In the genomic region with DNA sequence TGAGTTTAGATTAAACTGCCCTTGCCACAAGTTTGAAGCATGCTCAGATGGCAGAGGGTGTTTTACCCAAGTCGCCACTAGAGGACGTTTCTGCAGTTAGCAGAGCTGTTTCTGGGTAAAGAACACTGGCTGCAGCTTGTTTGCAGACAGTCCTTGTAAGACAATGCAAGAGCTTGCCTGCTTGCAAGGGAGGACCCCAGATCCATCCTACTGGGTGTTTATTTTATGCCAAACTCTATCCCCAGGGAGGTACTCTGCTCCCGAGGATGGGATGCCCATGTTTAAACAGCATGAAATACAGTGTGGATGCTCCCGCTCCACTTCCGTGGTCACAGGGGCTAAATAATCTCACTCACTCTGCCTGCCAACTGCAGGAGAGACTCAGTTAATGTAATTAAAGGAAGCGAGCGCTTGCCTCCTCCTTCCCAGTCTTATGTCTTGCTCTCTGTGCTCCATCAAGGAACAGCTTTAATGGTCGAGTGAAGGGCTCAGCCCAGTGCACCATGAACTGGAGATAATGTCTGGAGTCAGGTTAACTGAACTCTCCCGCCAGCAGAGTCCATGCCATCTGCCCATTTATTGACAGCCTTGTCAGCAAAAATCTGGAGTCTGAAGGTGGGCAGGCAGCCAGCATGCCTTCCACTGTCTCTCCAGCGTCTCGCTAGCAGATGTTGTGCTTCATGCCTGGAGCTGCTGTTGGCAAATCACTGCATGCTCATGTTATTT, we compare ENCODE assay signal across 8 mouse cellular contexts.
DNase-seq lines count a peak whose midpoint lies in the region; ATAC-seq and TF ChIP-seq lines count a peak whose summit lies in the region.

No protein-coding gene starts in this region.

- no peaks in the 10 kb centered on the region for H3K9me3 ChIP-seq in forebrain, embryonic 14.5 days (replicated peaks; ENCODE audit: control insufficient read depth, low read length)
- no peaks in the 10 kb centered on the region for H3K9me3 ChIP-seq in liver, embryonic 14.5 days (ENCODE audit: control insufficient read depth, low read length)

- H3K4me3 ChIP-seq in forebrain, embryonic 14.5 days (ENCODE audit: low read depth, low read length), result peak overlapping the region; percentile 13
- H3K4me3 ChIP-seq in liver, embryonic 14.5 days (ENCODE audit: insufficient read depth in 1 of 2, low read depth in 2 of 2, low read length in 2 of 2), result no peak overlapping the region

- TF ChIP-seq CTCF in liver, embryonic 14.5 days (IDR thresholded peaks at IDR 0.05; ENCODE audit: low read depth), result peak; percentile 23; the same call in 1 of the 2 replicates

- no peak for TF ChIP-seq EP300 in liver, embryonic 14.5 days (IDR thresholded peaks at IDR 0.05; ENCODE audit: low read depth)

- H3K4me1 ChIP-seq in forebrain, embryonic 14.5 days (ENCODE audit: control insufficient read depth, insufficient read depth, low read length), result peaks cover 45% of the 10 kb centered on the region
- H3K4me1 ChIP-seq in liver, embryonic 14.5 days (replicated peaks; ENCODE audit: control insufficient read depth in 2 of 2, insufficient read depth in 2 of 2, low read length in 1 of 2), result no peaks in the 10 kb centered on the region

- no peaks in the 10 kb centered on the region for H3K36me3 ChIP-seq in forebrain, embryonic 14.5 days (ENCODE audit: control insufficient read depth, insufficient read depth, low read length)
- no peaks in the 10 kb centered on the region for H3K36me3 ChIP-seq in liver, embryonic 14.5 days (replicated peaks; ENCODE audit: control insufficient read depth, insufficient read depth, low read depth)

- H3K27me3 ChIP-seq in forebrain, embryonic 14.5 days (replicated peaks; ENCODE audit: control insufficient read depth, insufficient read depth, low read length), result no peaks in the 10 kb centered on the region
- H3K27me3 ChIP-seq in liver, embryonic 14.5 days (ENCODE audit: control insufficient read depth, insufficient read depth, low read length), result no peaks in the 10 kb centered on the region

- intact Hi-C loops in heart, postnatal 10 days (cut with DNase I), result loop anchor here (10.0 kb wide), 1 partner anchor 487 kb away; no protein-coding TSS in a partner anchor

- 3% methylated on average over 11 of the region's 11 CpGs for WGBS in forebrain, embryonic 14.5 days
- WGBS in liver, embryonic 14.5 days (ENCODE audit: insufficient replicate concordance), result 20% methylated on average over 11 of the region's 11 CpGs

- peak overlapping the region; percentile 40 for H3K4me2 ChIP-seq in forebrain, embryonic 14.5 days (ENCODE audit: low read length)
- H3K4me2 ChIP-seq in liver, embryonic 14.5 days (ENCODE audit: low read depth), result no peak overlapping the region

- peak; percentile 1 for DNase-seq in 416B (ENCODE audit: low read depth)
- peak; percentile 78 for DNase-seq in brain, embryonic 18.5 days (ENCODE audit: low read depth, low spot score)
- DNase-seq in forebrain, embryonic 14.5 days (ENCODE audit: low spot score), result peak; percentile 93
- DNase-seq in heart, postnatal 10 days, result peak; percentile 29 to 43
- peak; percentile 63 for DNase-seq in layer of hippocampus, adult 11-12 months (ENCODE audit: low spot score)
- DNase-seq in liver, embryonic 14.5 days (ENCODE audit: low read depth in 3 of 3, low spot score in 3 of 3), result no peak
- peak; percentile 15 for DNase-seq in ovary, postnatal 10 days (ENCODE audit: low spot score)

- ATAC-seq in forebrain, embryonic 14.5 days, result peak; percentile 74
- no peak for ATAC-seq in liver, embryonic 14.5 days (ENCODE audit: insufficient read depth)
- no peak for ATAC-seq in megakaryocyte, adult 5-6 weeks (ENCODE audit: poor library complexity, severe bottlenecking)

- peak overlapping the region; percentile 94 for H3K27ac ChIP-seq in forebrain, embryonic 14.5 days (ENCODE audit: low read depth, low read length)
- H3K27ac ChIP-seq in liver, embryonic 14.5 days, result no peak overlapping the region

- H3K9ac ChIP-seq in forebrain, embryonic 14.5 days (ENCODE audit: low read length), result peak overlapping the region; percentile 50
- H3K9ac ChIP-seq in liver, embryonic 14.5 days (replicated peaks), result no peak overlapping the region

Comparison
In these comparisons a context has a peak if more than half of its experiments do, and no peak if none do; other contexts are left out.
1. DNase-seq: peak in 416B (single experiment), brain, embryonic 18.5 days (single experiment), forebrain, embryonic 14.5 days (single experiment), heart, postnatal 10 days (2 of 2), layer of hippocampus, adult 11-12 months (single experiment) and ovary, postnatal 10 days (single experiment); none in liver, embryonic 14.5 days (0 of 3).